Mouse (Mus musculus): ENCODE results near the gene Trip11. TPM values are rescaled to one million over a fixed set of nuclear protein-coding genes. Genes with fewer than 3 reads are reported as not detected.
A peak's percentile ranks its signal among the peaks of the same experiment; 100 is the strongest.

Gene Trip11
- total and polyA plus RNA-seq, 2 experiments from 2014 or later: 24.8 to 26.3 TPM

GRCm38 (mm10) chr12:101891066-101891465, 22.0 kb downstream of the Trip11 start:
- Histone ChIP-seq H3K36me3 (ENCODE audit: insufficient read depth, low read length) (peaks cover 19% of the 10 kb centered on the region), H3K4me1 (ENCODE audit: insufficient read depth, low read length) (no peaks in the 10 kb centered on the region), H3K27me3 (ENCODE audit: insufficient read depth, low read length) (no peaks in the 10 kb centered on the region), H3K4me3 (ENCODE audit: low read depth, low read length) (no peak overlapping the region), H3K4me2 (ENCODE audit: low read depth, low read length, poor library complexity, severe bottlenecking) (no peak overlapping the region), H3K9me3 (ENCODE audit: low read length) (no peaks in the 10 kb centered on the region), H3K27ac (ENCODE audit: low read depth, low read length) (no peak overlapping the region), H3K9ac (replicated peaks; ENCODE audit: low read length, poor library complexity, severe bottlenecking) (no peak overlapping the region)
- TF ChIP-seq CTCF (IDR thresholded peaks at IDR 0.05): no peak
- 83% methylated on average over 5 of the region's 5 CpGs for WGBS
- ATAC-seq (ENCODE audit: low FRiP score) (no peak), DNase-seq (ENCODE audit: low spot score) (no peak)

GRCm38 (mm10) chr12:101889351-101889750, 23.7 kb downstream of the Trip11 start:
- DNase-seq (ENCODE audit: low spot score): no peak
- no peaks in the 10 kb centered on the region for H3K27me3 ChIP-seq (ENCODE audit: insufficient read depth, low read length)
- TF ChIP-seq CTCF (IDR thresholded peaks at IDR 0.05): no peak
- no peaks in the 10 kb centered on the region for H3K4me1 ChIP-seq (ENCODE audit: insufficient read depth, low read length)
- H3K9ac ChIP-seq (replicated peaks; ENCODE audit: low read length, poor library complexity, severe bottlenecking): no peak overlapping the region
- no peak for ATAC-seq (ENCODE audit: low FRiP score)
- H3K4me2 ChIP-seq (ENCODE audit: low read depth, low read length, poor library complexity, severe bottlenecking): no peak overlapping the region
- H3K36me3 ChIP-seq (ENCODE audit: insufficient read depth, low read length): peaks cover 31% of the 10 kb centered on the region
- H3K9me3 ChIP-seq (ENCODE audit: low read length): no peaks in the 10 kb centered on the region
- no peak overlapping the region for H3K27ac ChIP-seq (ENCODE audit: low read depth, low read length)
- WGBS: 97% methylated on average over 3 of the region's 3 CpGs
- H3K4me3 ChIP-seq (ENCODE audit: low read depth, low read length): no peak overlapping the region

- H3K4me3 ChIP-seq (ENCODE audit: low read depth, low read length): no peak overlapping the region
- 95% methylated on average over 2 of the region's 2 CpGs for WGBS
- no peak overlapping the region for H3K4me2 ChIP-seq (ENCODE audit: low read depth, low read length, poor library complexity, severe bottlenecking)
- no peaks in the 10 kb centered on the region for H3K27me3 ChIP-seq (ENCODE audit: insufficient read depth, low read length)
- ATAC-seq (ENCODE audit: low FRiP score) (no peak), DNase-seq (ENCODE audit: low spot score) (no peak)
- no peak for TF ChIP-seq CTCF (IDR thresholded peaks at IDR 0.05)
- H3K36me3 ChIP-seq (ENCODE audit: insufficient read depth, low read length): peaks cover 39% of the 10 kb centered on the region
- H3K9me3 ChIP-seq (ENCODE audit: low read length): no peaks in the 10 kb centered on the region
- H3K27ac ChIP-seq (ENCODE audit: low read depth, low read length): no peak overlapping the region
- H3K9ac ChIP-seq (replicated peaks; ENCODE audit: low read length, poor library complexity, severe bottlenecking): no peak overlapping the region
- H3K4me1 ChIP-seq (ENCODE audit: insufficient read depth, low read length): no peaks in the 10 kb centered on the region
Observed at GRCm38 (mm10) chr12:101888312-101888711, 24.8 kb downstream of the Trip11 start.

GRCm38 (mm10) chr12:101884926-101885325, 28.1 kb downstream of the Trip11 start:
- no peak for ATAC-seq (ENCODE audit: low FRiP score)
- Histone ChIP-seq H3K9ac (replicated peaks; ENCODE audit: low read length, poor library complexity, severe bottlenecking) (no peak overlapping the region), H3K4me2 (ENCODE audit: low read depth, low read length, poor library complexity, severe bottlenecking) (no peak overlapping the region), H3K9me3 (ENCODE audit: low read length) (no peaks in the 10 kb centered on the region), H3K4me3 (ENCODE audit: low read depth, low read length) (no peak overlapping the region), H3K27ac (ENCODE audit: low read depth, low read length) (no peak overlapping the region), H3K27me3 (ENCODE audit: insufficient read depth, low read length) (no peaks in the 10 kb centered on the region), H3K36me3 (ENCODE audit: insufficient read depth, low read length) (peaks cover 31% of the 10 kb centered on the region), H3K4me1 (ENCODE audit: insufficient read depth, low read length) (no peaks in the 10 kb centered on the region)
- TF ChIP-seq CTCF (IDR thresholded peaks at IDR 0.05): no peak
- DNase-seq (ENCODE audit: low spot score): no peak
- 93% methylated on average over 7 of the region's 7 CpGs for WGBS

- no peak overlapping the region for H3K9ac ChIP-seq (replicated peaks; ENCODE audit: low read length, poor library complexity, severe bottlenecking)
- 92% methylated on average over 2 of the region's 2 CpGs for WGBS
- H3K4me2 ChIP-seq (ENCODE audit: low read depth, low read length, poor library complexity, severe bottlenecking): no peak overlapping the region
- no peaks in the 10 kb centered on the region for H3K9me3 ChIP-seq (ENCODE audit: low read length)
- no peak overlapping the region for H3K4me3 ChIP-seq (ENCODE audit: low read depth, low read length)
- H3K27me3 ChIP-seq (ENCODE audit: insufficient read depth, low read length): no peaks in the 10 kb centered on the region
- peaks cover 21% of the 10 kb centered on the region; the same call in 1 of the 2 replicates for H3K36me3 ChIP-seq (ENCODE audit: insufficient read depth, low read length)
- no peak for ATAC-seq (ENCODE audit: low FRiP score)
- no peak for DNase-seq (ENCODE audit: low spot score)
- H3K4me1 ChIP-seq (ENCODE audit: insufficient read depth, low read length): no peaks in the 10 kb centered on the region
- H3K27ac ChIP-seq (ENCODE audit: low read depth, low read length): no peak overlapping the region
- TF ChIP-seq CTCF (IDR thresholded peaks at IDR 0.05): no peak
Observed at GRCm38 (mm10) chr12:101876374-101876773, 36.7 kb downstream of the Trip11 start.

GRCm38 (mm10) chr12:101875107-101875506, 38.0 kb downstream of the Trip11 start:
- ATAC-seq (ENCODE audit: low FRiP score) (no peak; the same call in 1 of the 2 replicates), DNase-seq (ENCODE audit: low spot score) (peak; percentile 79)
- Histone ChIP-seq H3K4me2 (ENCODE audit: low read depth, low read length, poor library complexity, severe bottlenecking) (no peak overlapping the region), H3K36me3 (ENCODE audit: insufficient read depth, low read length) (peaks cover 19% of the 10 kb centered on the region; the same call in 1 of the 2 replicates), H3K27me3 (ENCODE audit: insufficient read depth, low read length) (no peaks in the 10 kb centered on the region), H3K9ac (replicated peaks; ENCODE audit: low read length, poor library complexity, severe bottlenecking) (no peak overlapping the region), H3K9me3 (ENCODE audit: low read length) (no peaks in the 10 kb centered on the region), H3K4me1 (ENCODE audit: insufficient read depth, low read length) (no peaks in the 10 kb centered on the region), H3K27ac (ENCODE audit: low read depth, low read length) (no peak overlapping the region), H3K4me3 (ENCODE audit: low read depth, low read length) (no peak overlapping the region)
- WGBS: 41% methylated on average over 1 of the region's 1 CpGs
- peak; percentile 76 for TF ChIP-seq CTCF (IDR thresholded peaks at IDR 0.05)

Data from midbrain, postnatal 0 days (tissue).